In the genomic region with DNA sequence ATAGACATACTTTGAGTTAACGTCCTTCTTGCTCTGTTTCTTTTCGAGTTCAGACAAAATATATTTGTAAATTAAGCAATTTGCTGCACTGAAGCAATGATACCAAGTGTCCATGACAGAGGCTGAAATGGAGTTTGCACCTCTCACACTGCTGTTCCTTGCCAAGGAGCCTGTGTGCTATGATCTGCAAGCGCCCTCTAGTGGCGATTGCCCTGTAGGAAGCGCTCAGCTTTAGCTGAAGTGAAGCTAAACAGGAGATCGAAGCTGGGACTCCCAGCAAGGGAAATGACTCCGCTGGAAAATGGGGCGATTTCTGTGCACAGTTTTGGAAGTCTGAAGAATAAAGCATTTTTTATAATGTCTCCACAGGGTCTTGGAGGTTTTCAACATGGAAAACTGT, we compare ENCODE assay signal across 8 mouse cellular contexts.
DNase-seq lines count a peak whose midpoint lies in the region; ATAC-seq and TF ChIP-seq lines count a peak whose summit lies in the region.

No protein-coding gene starts in this region.

- no peaks in the 10 kb centered on the region for H3K36me3 ChIP-seq in thymus, adult 2 months (ENCODE audit: control insufficient read depth, insufficient read depth, low read length)
- no peaks in the 10 kb centered on the region for H3K36me3 ChIP-seq in limb, embryonic 10.5 days
- no peaks in the 10 kb centered on the region for H3K36me3 ChIP-seq in midbrain, postnatal 0 days (ENCODE audit: insufficient read depth, low read length)
- no peaks in the 10 kb centered on the region for H3K36me3 ChIP-seq in stomach, embryonic 15.5 days

- H3K4me3 ChIP-seq in thymus, adult 2 months (ENCODE audit: control insufficient read depth, insufficient read depth, low read length), result no peak overlapping the region
- H3K4me3 ChIP-seq in limb, embryonic 10.5 days, result no peak overlapping the region
- no peak overlapping the region for H3K4me3 ChIP-seq in midbrain, postnatal 0 days (ENCODE audit: low read depth, low read length)
- no peak overlapping the region for H3K4me3 ChIP-seq in stomach, embryonic 15.5 days (replicated peaks)

- H3K27ac ChIP-seq in thymus, adult 2 months (ENCODE audit: control insufficient read depth, insufficient read depth, low read length), result no peak overlapping the region
- H3K27ac ChIP-seq in limb, embryonic 10.5 days, result no peak overlapping the region
- no peak overlapping the region for H3K27ac ChIP-seq in midbrain, postnatal 0 days (ENCODE audit: low read depth, low read length)
- no peak overlapping the region for H3K27ac ChIP-seq in stomach, embryonic 15.5 days

- H3K4me1 ChIP-seq in thymus, adult 2 months (replicated peaks; ENCODE audit: control insufficient read depth, insufficient read depth, low read length), result no peaks in the 10 kb centered on the region
- no peaks in the 10 kb centered on the region; the same call in 1 of the 2 replicates for H3K4me1 ChIP-seq in limb, embryonic 10.5 days
- no peaks in the 10 kb centered on the region for H3K4me1 ChIP-seq in midbrain, postnatal 0 days (ENCODE audit: insufficient read depth, low read length)
- no peaks in the 10 kb centered on the region for H3K4me1 ChIP-seq in stomach, embryonic 15.5 days

- DNase-seq in thymus, adult 2 months, result peak; percentile 14
- DNase-seq in thymus, adult 18-20 months, result no peak
- peak; percentile 93 for DNase-seq in embryo, embryonic 10.5 days (ENCODE audit: low spot score)
- peak; percentile 24 for DNase-seq in gonadal fat pad, adult 2 months (ENCODE audit: low read depth)
- DNase-seq in kidney, adult 8-10 months, result peak; percentile 59 to 79
- peak; percentile 84 for DNase-seq in limb, embryonic 10.5 days (ENCODE audit: low spot score)
- DNase-seq in midbrain, postnatal 0 days (ENCODE audit: low spot score), result peak; percentile 94

- no peaks in the 10 kb centered on the region for H3K9me3 ChIP-seq in limb, embryonic 10.5 days (replicated peaks)
- H3K9me3 ChIP-seq in midbrain, postnatal 0 days (ENCODE audit: low read length), result no peaks in the 10 kb centered on the region
- H3K9me3 ChIP-seq in stomach, embryonic 15.5 days, result no peaks in the 10 kb centered on the region

- no peak overlapping the region for H3K4me2 ChIP-seq in midbrain, postnatal 0 days (ENCODE audit: low read depth, low read length, poor library complexity, severe bottlenecking)
- no peak overlapping the region for H3K4me2 ChIP-seq in stomach, embryonic 15.5 days

- H3K27me3 ChIP-seq in thymus, adult 2 months (ENCODE audit: control insufficient read depth, insufficient read depth, low read length), result no peaks in the 10 kb centered on the region
- no peaks in the 10 kb centered on the region for H3K27me3 ChIP-seq in limb, embryonic 10.5 days (ENCODE audit: low read depth, poor library complexity, severe bottlenecking)
- H3K27me3 ChIP-seq in midbrain, postnatal 0 days (ENCODE audit: insufficient read depth, low read length), result no peaks in the 10 kb centered on the region
- H3K27me3 ChIP-seq in stomach, embryonic 15.5 days (replicated peaks), result no peaks in the 10 kb centered on the region

- 8% methylated on average over 8 of the region's 8 CpGs for WGBS in thymus, adult 2 months
- WGBS in limb, embryonic 10.5 days, result 6% methylated on average over 8 of the region's 8 CpGs
- 2% methylated on average over 8 of the region's 8 CpGs for WGBS in midbrain, postnatal 0 days
- WGBS in stomach, embryonic 15.5 days, result 5% methylated on average over 8 of the region's 8 CpGs

- peak; percentile 55; the same call in 1 of the 2 replicates for TF ChIP-seq CTCF in thymus, adult 2 months (IDR thresholded peaks at IDR 0.05; ENCODE audit: borderline replicate concordance, control insufficient read depth, extremely low read depth, insufficient read depth, low read length, poor library complexity)
- TF ChIP-seq CTCF in midbrain, postnatal 0 days (IDR thresholded peaks at IDR 0.05), result peak; percentile 99

- peak; percentile 65; the same call in 1 of the 2 replicates for ATAC-seq in midbrain, postnatal 0 days (ENCODE audit: low FRiP score)
- ATAC-seq in stomach, embryonic 15.5 days (ENCODE audit: insufficient read depth, low FRiP score, low read depth), result peak; percentile 66; the same call in 1 of the 2 replicates

- TF ChIP-seq POLR2A in thymus, adult 2 months (IDR thresholded peaks at IDR 0.05; ENCODE audit: control insufficient read depth, extremely low read depth, insufficient read depth, low read length, poor library complexity), result no peak

- no peak overlapping the region for H3K9ac ChIP-seq in midbrain, postnatal 0 days (replicated peaks; ENCODE audit: low read length, poor library complexity, severe bottlenecking)
- no peak overlapping the region for H3K9ac ChIP-seq in stomach, embryonic 15.5 days

Comparison
In these comparisons a context has a peak if more than half of its experiments do, and no peak if none do; other contexts are left out.
1. DNase-seq: peak in thymus, adult 2 months (single experiment), embryo, embryonic 10.5 days (single experiment), gonadal fat pad, adult 2 months (single experiment), kidney, adult 8-10 months (2 of 2), limb, embryonic 10.5 days (single experiment) and midbrain, postnatal 0 days (single experiment); none in thymus, adult 18-20 months (0 of 2).